Mouse (Mus musculus) C2C12 (cell line): ENCODE data around the gene Prkra.

Experiments
- CEBPB ChIP-seq: IDR thresholded peaks from one replicate; pipeline ENCODE4 v1.6.1; 2011; ENCODE audit warnings: low read depth, mild to moderate bottlenecking, control low read depth, moderate library complexity
- CTCF ChIP-seq: IDR thresholded peaks from one replicate; pipeline ENCODE4 v1.5.1; 2011; ENCODE audit not compliant: control insufficient read depth, insufficient read depth, insufficient read length
- FOSL1 ChIP-seq: IDR thresholded peaks from one replicate; pipeline ENCODE4 v1.8.0; 2011; ENCODE audit warnings: mild to moderate bottlenecking, low read length; ENCODE audit not compliant: poor library complexity, insufficient read depth, severe bottlenecking
- MAX ChIP-seq: IDR thresholded peaks from one replicate; pipeline ENCODE4 v1.6.1; 2011; ENCODE audit warnings: mild to moderate bottlenecking, control low read depth
- MYOD1 ChIP-seq: IDR thresholded peaks from one replicate; pipeline ENCODE4 v1.6.1; 2011; ENCODE audit warnings: low read depth; ENCODE audit not compliant: control insufficient read depth, insufficient read length
- MYOG ChIP-seq: IDR thresholded peaks from one replicate; pipeline ENCODE4 v1.6.1; 2011; ENCODE audit not compliant: control insufficient read depth, insufficient read length; ENCODE audit errors: extremely low read depth
- USF1 ChIP-seq: IDR thresholded peaks from one replicate; pipeline ENCODE4 v1.6.1; 2011; ENCODE audit warnings: low read depth, mild to moderate bottlenecking, control low read depth, moderate library complexity

GRCm38 (mm10) chr2:76606704-76607103, 41.1 kb downstream of the Prkra start:
- TF ChIP-seq USF1, result no peak
- TF ChIP-seq MYOG, result no peak
- no peak for TF ChIP-seq CTCF
- TF ChIP-seq MAX, result no peak
- no peak for TF ChIP-seq MYOD1
- no peak for TF ChIP-seq CEBPB
- no peak for TF ChIP-seq FOSL1
